Mouse (Mus musculus) kidney, adult 2 months (tissue): ENCODE data around the gene Cd320. TPM values are rescaled to one million over a fixed set of nuclear protein-coding genes. Genes with fewer than 3 reads are reported as not detected.
"Not testable (repeated sequence)": the region's sequence is repeated elsewhere in the genome, so short reads cannot be mapped to it uniquely, and the experiment has no call there.

Experiments
- DNase-seq: peaks from one replicate; pipeline ENCODE4 v3.0.0; 2021
- H3K27ac ChIP-seq: fragments of 200-500 bp; 2 replicates; pipeline ENCODE4 v1.5.1; 2012; ENCODE audit warnings: low read depth, low read length, control low read depth, inconsistent platforms; ENCODE audit not compliant: insufficient read depth
- H3K27me3 ChIP-seq: fragments of 200-500 bp; replicated peaks from 2 replicates; pipeline ENCODE4 v1.6.1; 2012; ENCODE audit warnings: mild to moderate bottlenecking, moderate library complexity, low read length, inconsistent platforms; ENCODE audit not compliant: control insufficient read depth, insufficient read depth
- H3K36me3 ChIP-seq: fragments of 200-500 bp; 2 replicates; pipeline ENCODE4 v1.6.1; 2012; ENCODE audit warnings: mild to moderate bottlenecking, moderate library complexity, low read length, inconsistent platforms; ENCODE audit not compliant: control insufficient read depth, insufficient read depth
- H3K4me1 ChIP-seq: fragments of 200-500 bp; 2 replicates; pipeline ENCODE4 v1.6.1; 2011; ENCODE audit warnings: low read length; ENCODE audit not compliant: control insufficient read depth, insufficient read depth
- H3K4me3 ChIP-seq: fragments of 200-500 bp; 2 replicates; pipeline ENCODE4 v1.5.1; 2011; ENCODE audit warnings: mild to moderate bottlenecking, low read depth, low read length, control low read depth; ENCODE audit not compliant: insufficient read depth
- CTCF ChIP-seq: fragments of 200-500 bp; conservative IDR thresholded peaks from 2 replicates; pipeline ENCODE4 v1.5.1; 2011; ENCODE audit warnings: low read depth, mild to moderate bottlenecking, control low read depth, low read length, moderate library complexity, mixed read lengths; ENCODE audit not compliant: insufficient read depth, insufficient read length
- POLR2A ChIP-seq: fragments of 200-500 bp; IDR thresholded peaks from one replicate; pipeline ENCODE4 v1.6.1; 2011; ENCODE audit warnings: low read depth, low read length, control low read depth
- WGBS: fragments of 180-500 bp; shearing (Covaris S2); methylation state at CpG from one replicate; pipeline ENCODE4 v1.1.7; 2018; 5-methylcytosine and 5-hydroxymethylcytosine counted together
- polyA plus RNA-seq: library from polyadenylated mRNA; depleted of rRNA; stranded (reverse); fragments of >200 nt; gene quantifications from 2 replicates; pipeline ENCODE4 v1.2.3, GENCODE M21; 2012

Gene Cd320
- polyA plus RNA-seq, 1 experiment, result 71.3 TPM

GRCm38 (mm10) chr17:33857816-33858215 lies 14.9 kb downstream of the Cd320 start:
- H3K27ac ChIP-seq, result no peak overlapping the region
- H3K4me1 ChIP-seq, result no peaks in the 10 kb centered on the region
- H3K36me3 ChIP-seq, result no peaks in the 10 kb centered on the region
- no peak for TF ChIP-seq CTCF
- TF ChIP-seq POLR2A, result no peak
- no peaks in the 10 kb centered on the region for H3K27me3 ChIP-seq
- no peak overlapping the region for H3K4me3 ChIP-seq
- WGBS, result 82% methylated on average over 4 of the region's 4 CpGs
- DNase-seq, result no peak

DNA sequence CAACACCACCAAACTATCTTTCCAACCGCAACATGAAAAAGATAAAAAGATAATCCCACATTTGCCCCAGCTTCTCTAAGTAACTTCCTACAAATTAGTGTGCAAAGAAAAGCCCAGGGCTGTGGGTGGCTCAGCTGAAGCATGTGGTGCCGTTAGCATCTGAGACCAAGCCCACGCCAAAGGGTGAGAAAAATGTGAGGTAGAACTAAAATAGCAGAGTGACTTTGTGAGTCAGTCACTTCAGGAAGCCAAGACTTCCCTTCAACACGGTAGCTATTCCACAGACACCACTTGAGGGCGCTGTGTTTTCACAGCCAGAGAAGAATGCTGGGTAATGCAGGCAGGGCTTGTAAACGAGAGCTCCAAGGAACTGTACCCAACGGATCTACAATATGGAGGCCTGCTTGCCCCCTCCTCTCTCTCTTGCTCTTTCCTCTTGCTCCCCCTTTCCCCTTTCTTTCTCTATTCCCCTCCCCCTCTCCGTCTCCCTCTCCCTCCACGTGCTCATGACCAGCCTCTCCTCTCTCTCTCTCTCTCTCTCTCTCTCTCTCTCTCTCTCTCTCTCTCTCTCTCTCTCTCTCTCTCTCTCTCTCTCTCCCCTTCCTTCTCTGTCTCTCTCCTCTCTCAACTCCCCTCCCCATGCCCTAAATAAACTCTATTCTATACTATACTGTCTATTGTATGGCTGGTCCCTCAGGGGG lies 22.6 kb downstream of the Cd320 start:
- Histone ChIP-seq H3K27ac (no peak overlapping the region), H3K36me3 (no peaks in the 10 kb centered on the region), H3K4me3 (no peak overlapping the region), H3K27me3 (no peaks in the 10 kb centered on the region), H3K4me1 (no peaks in the 10 kb centered on the region)
- TF ChIP-seq CTCF (peak; percentile 76), POLR2A (no peak)
- 31% methylated on average over 9 of the region's 9 CpGs for WGBS
- DNase-seq, result peak; percentile 64

DNA sequence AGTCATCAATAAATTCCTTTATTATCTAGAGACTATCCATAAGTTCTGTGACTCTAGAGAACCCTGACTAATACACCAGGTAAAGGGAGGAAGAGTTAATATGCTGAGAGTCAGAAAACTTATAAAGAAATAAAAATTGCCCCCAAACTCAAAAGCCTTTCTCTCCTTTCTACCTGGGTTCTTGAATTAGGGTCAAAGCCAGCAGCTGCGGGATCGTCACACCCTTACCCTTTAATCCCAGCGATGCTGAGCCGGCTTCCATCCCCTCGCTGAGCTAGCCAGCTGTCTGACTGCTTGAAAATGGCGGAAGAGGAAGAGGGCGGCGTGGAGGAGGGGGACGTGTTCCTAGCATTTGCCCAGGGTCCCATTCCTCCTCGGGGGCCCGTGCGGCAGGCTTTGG lies 30.6 kb downstream of the Cd320 start, which contains the start of gene Gm7029:
Gene Gm7029 (plus strand): TSS at position 301 of the 400 bp plus-strand sequence.
- not testable (repeated sequence) for H3K4me1 ChIP-seq, H3K27ac ChIP-seq, DNase-seq, H3K4me3 ChIP-seq, H3K27me3 ChIP-seq, H3K36me3 ChIP-seq
- no CpG with 5 or more reads among the region's 12 CpGs for WGBS

DNA sequence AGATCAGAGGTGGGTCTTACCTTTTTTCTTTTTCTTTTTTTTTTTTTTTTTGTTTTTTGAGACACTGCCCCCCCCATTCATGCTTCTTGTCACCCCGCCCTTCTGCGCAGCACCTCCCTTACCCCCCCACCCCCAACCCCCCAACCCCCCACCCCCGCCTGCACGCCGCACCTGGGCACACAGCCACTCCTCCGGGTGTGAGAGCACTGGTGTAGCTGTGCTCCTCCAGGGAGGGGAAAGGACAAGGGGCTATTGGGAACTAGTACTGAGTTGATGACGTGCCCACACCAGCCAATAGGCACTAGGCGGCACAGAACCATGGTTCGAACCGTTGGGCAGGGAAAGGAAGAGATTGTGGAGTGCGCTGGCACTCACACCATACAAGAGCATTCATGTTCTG lies 31.5 kb downstream of the Cd320 start:
- DNase-seq, result no peak
- WGBS, result 86% methylated on average over 11 of the region's 11 CpGs
- Histone ChIP-seq H3K36me3 (no peaks in the 10 kb centered on the region), H3K4me3 (no peak overlapping the region), H3K4me1 (no peaks in the 10 kb centered on the region), H3K27me3 (no peaks in the 10 kb centered on the region), H3K27ac (no peak overlapping the region)
- TF ChIP-seq CTCF, result no peak
- no peak for TF ChIP-seq POLR2A

DNA sequence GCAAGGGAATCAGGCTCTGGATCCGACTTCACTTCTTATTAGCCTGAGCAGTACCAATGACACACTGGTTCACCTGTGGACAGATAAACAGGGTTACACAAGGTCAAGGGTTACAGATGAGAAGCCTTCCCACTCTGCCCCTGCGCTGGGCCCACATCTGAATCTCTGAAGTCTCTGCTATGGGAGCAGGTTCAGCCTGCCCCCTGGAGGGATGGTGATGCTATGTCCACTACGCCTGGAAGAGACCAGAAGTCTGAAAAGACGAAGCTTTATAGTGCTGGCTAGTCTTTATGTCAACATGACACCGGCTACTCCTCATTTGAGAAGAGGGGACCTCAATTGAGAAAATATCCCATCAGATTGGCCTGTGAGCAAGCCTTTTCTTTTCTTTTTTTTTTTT lies 32.9 kb downstream of the Cd320 start:
- WGBS, result 81% methylated on average over 5 of the region's 5 CpGs
- not testable (repeated sequence) for DNase-seq, H3K36me3 ChIP-seq, H3K4me3 ChIP-seq, H3K27ac ChIP-seq, H3K4me1 ChIP-seq, H3K27me3 ChIP-seq
- TF ChIP-seq CTCF, result peak; percentile 35

DNA sequence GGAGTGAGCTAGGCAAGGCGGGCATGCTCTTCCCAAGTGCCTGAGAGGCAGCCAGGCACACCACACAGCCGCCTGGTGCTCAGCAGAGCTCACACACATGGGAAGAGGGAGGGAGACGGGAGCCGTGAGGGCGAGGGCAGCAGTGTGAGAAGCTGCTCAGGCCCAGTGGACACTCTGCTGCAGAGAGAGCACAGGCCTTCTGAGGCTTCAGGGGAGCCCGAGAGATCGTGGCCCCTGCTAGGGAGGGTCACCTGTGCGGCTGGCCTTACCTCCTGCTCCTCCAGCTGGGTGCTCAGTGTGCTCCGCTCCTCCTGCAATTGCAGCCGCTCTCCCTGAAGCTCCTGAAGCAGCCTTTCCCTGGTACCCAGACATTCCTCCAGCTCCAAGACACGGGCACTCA lies 41.4 kb downstream of the Cd320 start:
- not testable (repeated sequence) for H3K4me3 ChIP-seq, H3K36me3 ChIP-seq, H3K27ac ChIP-seq, H3K4me1 ChIP-seq, DNase-seq, H3K27me3 ChIP-seq
- 93% methylated on average over 9 of the region's 11 CpGs for WGBS

DNA sequence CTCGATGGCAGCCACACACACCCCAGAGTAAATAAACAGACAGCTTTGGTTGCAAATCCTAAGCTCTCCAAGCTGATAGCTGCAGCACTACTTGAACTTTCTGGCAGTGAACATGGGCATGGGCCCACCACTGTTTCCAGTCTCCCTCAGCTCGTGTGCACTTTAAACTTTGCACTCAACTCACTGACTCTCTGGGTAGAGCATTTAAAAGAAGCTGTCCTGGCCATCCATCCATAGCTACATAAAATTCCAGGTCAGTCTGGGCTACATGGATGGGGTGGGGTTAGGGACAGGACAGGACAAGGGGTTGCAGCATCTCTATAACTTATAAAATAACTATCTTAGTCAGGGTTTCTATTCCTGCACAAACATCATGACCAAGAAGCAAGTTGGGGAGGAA lies 44.9 kb downstream of the Cd320 start:
- not testable (repeated sequence) for H3K4me1 ChIP-seq, H3K27me3 ChIP-seq, H3K4me3 ChIP-seq, H3K36me3 ChIP-seq, H3K27ac ChIP-seq
- WGBS, result 39% methylated on average over 2 of the region's 2 CpGs
- DNase-seq, result peak; percentile 56

DNA sequence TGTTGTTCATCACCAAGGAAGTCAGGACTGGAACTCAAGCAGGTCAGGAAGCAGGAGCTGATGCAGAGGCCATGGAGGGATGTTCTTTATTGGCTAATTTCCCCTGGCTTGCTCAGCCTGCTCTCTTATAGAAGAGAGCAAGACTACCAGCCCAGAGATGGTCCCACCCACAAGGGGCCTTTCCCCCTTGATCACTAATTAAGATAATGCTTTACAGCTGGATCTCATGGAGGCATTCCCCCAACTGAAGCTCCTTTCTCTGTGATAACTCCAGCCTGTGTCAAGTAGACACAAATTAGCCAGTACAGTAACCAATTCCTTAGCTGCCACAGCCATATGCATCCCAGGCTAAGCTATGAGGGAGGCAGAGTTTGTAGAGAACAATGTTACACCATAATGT lies 45.3 kb downstream of the Cd320 start:
- not testable (repeated sequence) for H3K27ac ChIP-seq, H3K4me1 ChIP-seq, DNase-seq, H3K27me3 ChIP-seq, H3K4me3 ChIP-seq, H3K36me3 ChIP-seq

DNA sequence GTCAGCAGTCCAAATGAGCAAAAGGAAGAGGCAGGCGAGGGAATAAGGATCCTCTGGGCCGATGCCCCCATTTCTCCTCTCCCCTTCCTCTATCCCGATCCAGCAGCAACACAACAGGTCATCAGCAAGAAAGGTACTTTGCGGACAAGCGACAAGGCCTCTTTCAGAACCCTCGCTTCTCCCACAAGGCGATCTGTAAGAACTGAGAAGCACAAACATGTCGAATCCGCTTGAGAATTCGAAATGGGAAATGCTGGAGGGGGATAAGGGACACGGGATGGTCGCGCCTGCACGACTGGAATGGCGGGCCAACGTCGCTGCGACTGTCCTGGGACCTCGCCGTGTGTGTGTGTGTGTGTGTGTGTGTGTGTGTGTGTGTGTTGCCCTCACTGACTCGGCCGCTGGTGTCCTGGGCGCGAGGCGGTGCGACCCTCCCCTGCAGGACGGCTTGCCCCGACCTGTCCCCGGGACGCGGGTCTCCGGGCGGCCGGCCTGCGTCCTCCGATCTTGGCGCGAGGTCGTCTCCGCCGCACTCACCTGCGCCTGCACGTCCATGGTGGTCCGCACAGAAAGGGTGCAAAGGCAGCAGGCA lies 47.1 kb downstream of the Cd320 start:
- not testable (repeated sequence) for H3K27ac ChIP-seq, H3K4me1 ChIP-seq, DNase-seq, H3K27me3 ChIP-seq, H3K36me3 ChIP-seq
- H3K4me3 ChIP-seq, result peak overlapping the region; percentile 66
- WGBS, result 2% methylated on average over 44 of the region's 44 CpGs
